Mouse (Mus musculus): ENCODE data around the gene Mfsd11.
A peak's percentile ranks its signal among the peaks of the same experiment; 100 is the strongest.
"Not testable (repeated sequence)": the region's sequence is repeated elsewhere in the genome, so short reads cannot be mapped to it uniquely, and the experiment has no call there.

Gene Mfsd11

DNA sequence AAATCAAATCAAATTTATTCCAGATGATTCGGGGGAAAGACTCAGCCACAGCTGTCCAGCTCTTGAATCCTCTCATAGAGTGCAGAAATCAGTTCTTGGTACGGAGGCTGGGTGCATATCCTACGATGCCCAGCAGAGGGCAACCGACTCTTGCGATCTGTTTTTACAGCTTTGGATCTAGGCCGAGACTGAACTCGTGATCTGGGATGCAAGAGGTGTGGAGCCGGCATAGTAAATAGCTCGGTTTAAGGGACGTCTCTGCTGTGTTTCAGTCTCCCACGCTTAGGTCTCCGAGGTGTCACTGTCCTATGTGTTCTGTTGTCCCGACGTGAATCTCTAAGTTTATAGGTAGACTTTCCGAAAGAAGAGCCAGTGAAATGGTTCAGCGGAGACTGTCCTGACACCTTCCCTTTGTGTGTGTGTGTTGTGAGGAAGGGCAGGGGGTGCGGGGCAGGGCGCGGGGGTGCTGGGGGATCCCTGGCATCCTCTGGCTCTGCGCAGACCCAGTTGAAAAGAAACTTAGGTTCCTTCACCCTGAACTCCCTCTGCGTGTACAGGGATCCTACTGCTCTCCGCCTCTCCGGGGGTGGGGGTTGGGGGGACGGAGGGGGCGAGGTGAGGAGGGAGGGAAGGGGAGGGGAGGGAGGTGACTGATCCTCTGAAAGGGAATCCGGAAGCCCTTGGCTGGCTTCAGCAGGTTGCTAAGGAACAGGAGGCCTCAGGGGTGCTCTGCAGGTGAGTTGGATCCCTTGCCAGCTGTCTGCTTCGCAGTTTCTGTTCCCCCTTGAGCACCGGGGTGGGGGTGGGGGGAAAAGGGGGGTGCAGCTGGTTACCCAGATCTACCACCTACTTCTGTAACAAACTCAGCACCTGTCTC, 33.3 kb downstream of the Mfsd11 start:
- DNase-seq = peak; percentile 96

DNA sequence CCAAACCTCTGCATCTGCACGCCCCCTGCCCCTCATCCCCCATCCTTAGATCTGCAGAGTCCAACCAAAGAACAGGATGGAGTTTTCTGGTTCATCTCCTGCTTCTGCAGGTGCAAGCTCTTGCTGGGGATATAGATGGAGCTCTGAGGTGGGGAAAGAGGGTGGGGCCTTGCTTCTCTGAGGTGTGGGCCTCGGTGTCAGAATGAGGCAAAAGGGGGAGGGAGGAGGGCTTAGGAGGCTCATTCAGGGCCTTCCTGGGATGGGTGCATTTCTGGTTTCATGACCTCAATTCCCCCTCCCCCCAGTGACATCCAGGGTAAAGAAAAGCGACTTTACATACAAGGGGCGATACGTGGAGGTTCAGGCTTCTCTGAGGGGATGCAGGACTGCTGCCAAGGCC, 34.9 kb downstream of the Mfsd11 start:
- DNase-seq = no peak

DNA sequence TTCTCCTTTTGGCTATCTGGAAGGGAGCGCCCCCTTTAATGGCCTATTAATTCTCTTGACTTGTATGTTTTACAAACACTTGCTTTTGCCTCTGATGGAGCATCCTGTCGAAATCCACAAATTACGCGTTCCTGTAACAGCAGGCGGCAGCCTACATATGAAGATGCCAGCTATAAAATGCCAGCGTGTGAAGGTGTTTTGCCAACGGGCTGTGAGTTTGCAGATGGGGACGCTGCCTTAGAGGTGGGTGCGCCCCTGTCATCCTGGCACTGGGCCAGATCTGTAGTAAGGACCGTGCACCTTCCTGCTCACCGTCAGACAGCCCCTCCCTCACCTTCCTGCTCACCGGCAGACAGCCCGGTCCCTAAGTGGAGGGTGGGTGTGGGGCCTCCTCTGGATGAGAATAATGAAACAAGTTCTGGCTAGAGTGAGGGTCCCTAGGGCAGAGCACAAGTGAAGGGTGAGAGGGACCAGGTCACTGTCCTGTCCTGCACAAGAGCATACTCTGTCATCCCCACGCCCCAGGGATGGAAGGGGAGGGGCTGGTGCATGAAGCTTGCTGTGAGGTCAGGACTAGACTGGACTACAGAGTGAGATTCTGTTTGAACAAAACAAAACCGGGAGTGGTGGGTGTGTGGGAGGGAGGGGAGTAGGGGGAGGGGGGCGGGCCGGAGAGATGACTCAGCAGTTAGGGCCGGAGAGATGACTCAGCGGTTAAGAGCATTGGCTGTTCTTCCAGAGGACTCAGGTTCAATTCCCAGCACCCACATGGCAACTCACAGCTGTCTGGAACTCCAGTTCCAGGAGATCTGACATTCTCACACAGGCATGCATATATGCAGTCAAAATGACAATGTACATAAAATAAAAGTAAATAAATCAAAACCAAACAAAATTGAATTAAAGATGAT, 41.5 kb downstream of the Mfsd11 start:
- no peak for DNase-seq

DNA sequence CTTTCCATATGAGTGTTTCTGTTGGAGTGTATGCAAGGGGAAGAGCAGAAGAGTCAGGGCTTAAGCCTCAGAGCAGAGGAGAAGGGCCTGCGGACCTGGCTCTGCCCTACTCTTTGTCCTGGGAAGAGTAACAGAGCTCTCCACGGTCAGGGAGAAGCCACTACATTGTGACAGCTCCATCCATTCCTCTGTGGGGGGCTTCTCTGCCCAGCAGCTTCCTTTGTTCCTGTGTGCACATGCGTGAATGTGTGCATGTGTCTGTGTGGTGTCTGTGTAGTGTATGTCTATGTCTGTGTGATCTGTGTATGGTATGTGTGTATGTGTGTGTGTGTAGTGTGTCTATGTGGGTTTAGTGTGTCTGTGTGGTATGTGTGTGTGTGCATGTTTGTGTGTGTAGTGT, 43.2 kb downstream of the Mfsd11 start:
- DNase-seq = no peak

DNA sequence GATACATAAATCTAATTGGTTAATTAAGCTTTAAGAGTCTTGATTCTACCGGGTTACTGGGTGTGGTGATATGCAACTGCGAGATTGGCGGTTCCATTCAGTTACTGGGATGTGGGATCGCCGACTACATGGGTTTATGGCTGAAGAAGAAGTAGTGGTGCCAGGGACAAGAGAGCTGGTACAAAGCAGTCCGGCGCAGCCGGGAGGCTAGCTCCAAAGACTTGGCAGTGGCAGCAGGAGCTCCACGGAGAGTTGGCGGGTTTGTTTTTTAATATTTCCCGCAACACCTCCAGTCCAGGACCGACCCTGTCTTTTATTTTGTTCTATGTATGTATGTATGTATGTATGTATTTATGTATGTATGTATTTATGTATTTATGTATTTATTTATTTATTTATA, 47.0 kb downstream of the Mfsd11 start:
- no peak for DNase-seq

DNA sequence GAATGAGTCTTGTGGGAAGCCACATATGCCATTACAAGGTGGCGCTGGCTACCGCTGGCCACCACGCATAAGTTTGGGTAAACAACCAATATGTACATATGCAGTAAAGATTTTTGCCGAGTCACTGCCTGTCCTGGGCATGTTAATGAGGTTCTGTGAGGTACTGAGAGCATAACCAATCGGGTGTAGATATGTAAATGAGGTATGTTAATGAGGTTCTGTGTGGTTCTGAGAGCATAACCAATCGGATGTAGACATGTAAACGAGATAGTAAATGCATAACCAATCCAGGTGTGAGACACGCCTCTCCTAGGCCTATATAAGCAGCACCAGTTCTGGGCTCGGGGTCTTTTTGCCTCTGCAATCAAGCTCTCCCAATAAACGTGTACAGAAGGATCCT, 50.3 kb downstream of the Mfsd11 start:
- not testable (repeated sequence) for DNase-seq

DNA sequence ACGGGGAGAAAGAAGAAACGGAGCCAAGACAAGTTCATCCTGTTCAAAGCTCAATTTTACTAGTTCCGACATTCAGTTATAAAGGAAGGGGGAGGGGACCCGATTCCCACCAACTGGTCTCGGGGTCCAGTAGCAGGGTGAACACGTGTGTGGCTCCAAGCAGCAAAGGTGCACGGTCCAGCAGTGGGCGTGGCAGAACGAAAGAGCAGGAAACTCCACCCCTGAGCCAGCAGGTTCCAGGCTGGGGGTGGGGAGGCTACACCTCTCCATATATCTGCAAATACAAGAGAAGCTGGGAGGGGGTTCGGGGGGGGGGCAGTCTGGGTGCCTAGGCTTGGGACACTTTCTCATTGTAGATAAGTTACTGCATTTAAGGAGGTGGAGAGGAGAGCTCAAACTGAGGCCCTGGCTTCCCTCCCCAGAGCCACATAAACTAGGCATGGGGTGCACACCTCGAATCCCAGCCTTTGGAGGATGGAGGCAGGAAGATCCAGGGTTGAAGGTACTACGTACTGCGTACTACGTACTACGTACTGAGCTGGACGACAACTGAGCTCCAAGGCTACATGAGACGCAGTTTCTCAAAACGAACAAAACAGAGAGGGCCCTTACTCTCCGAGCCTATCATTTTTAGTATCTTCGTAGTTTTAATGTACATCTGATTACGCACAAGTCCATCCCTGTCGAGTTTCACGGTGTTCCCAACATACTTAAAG, 53.7 kb downstream of the Mfsd11 start:
- no peak for DNase-seq

DNA sequence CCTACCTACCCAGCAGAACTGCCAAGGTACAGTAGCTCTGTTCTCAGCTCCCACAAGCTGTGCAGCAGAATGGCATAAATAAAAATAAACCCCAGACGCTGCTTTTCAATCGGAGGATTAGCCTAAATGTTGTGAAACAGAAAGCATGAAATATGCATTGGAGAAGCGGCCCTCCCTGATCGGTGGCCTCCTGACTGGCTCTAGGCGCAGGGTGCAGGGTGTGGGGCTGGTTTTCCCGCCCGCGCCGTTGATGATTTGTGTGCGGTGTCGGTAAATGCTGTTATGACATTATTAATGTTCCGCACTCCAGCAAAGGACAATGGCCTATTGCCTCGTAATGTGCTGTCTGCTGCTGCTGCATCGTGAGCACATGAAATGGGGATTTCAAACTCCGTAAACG, 61.3 kb downstream of the Mfsd11 start:
- no peak for DNase-seq

DNA sequence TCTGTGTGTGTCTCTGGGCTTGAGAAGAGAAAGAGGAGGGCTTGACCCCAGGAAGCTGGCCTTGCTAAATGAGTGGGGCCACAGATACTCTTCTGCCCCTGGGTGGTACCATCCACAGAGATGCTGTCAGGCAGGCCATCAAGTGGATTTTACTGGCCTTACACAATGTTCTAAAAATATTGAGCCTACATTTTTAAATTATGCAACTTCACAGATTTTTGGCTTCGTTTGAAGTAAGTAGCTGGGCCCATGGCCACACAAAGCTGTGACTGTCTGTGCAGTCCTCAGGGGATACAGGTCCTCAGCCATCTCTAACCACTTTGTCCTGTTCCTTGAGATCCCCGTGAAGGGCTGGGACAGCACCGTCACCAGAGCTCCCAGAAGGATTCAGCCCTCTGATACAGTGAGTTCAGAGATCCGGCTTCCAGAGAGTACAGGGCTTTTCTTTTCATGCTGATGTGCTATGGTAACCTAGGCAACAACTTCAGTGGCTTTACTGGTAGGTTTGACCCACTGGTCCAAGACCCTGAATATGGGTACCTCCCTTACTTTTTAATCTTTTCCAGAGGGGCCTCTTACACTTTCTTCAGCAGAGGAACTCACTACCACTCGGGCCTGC, 62.1 kb downstream of the Mfsd11 start:
- no peak for DNase-seq

DNA sequence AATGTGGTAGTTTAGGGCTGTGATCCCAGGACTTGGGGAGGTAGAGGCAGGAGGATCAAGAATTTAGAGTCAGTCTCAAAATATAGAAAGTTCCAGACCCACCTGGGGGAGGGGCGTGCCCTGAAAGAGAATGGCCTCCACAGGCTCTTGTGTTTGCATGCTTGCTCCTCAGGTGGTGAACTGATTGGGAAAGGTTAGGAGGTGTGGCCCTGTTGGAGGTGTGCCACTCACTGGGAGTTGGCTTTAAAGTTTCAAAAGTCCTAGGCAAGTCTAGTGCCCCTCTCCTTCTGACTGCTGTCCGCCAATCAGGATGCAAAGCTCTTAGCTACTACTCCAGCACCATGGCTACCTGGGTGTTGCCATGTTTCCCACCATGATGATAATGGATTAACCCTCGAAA, 63.0 kb downstream of the Mfsd11 start:
- no peak for DNase-seq

DNA sequence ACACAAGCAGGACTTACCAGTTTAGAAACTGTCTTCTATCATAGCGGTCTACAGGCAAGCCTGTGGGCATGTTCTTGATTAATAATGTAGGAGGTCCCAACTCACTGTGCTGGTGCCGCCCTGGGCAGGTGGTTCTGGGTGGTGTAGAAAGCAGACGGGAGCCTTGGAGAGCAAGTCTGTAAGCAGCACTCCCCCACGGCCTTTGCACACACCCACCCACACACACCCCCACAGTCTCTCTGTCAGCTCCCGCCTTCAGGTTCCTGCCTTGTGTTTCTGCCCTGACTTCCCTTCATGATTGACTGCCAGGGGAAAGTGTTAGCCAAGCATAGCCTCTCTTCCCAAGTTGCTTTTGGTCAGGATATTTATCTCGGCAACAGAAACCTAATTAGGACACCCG, 65.1 kb downstream of the Mfsd11 start:
- no peak for DNase-seq

DNA sequence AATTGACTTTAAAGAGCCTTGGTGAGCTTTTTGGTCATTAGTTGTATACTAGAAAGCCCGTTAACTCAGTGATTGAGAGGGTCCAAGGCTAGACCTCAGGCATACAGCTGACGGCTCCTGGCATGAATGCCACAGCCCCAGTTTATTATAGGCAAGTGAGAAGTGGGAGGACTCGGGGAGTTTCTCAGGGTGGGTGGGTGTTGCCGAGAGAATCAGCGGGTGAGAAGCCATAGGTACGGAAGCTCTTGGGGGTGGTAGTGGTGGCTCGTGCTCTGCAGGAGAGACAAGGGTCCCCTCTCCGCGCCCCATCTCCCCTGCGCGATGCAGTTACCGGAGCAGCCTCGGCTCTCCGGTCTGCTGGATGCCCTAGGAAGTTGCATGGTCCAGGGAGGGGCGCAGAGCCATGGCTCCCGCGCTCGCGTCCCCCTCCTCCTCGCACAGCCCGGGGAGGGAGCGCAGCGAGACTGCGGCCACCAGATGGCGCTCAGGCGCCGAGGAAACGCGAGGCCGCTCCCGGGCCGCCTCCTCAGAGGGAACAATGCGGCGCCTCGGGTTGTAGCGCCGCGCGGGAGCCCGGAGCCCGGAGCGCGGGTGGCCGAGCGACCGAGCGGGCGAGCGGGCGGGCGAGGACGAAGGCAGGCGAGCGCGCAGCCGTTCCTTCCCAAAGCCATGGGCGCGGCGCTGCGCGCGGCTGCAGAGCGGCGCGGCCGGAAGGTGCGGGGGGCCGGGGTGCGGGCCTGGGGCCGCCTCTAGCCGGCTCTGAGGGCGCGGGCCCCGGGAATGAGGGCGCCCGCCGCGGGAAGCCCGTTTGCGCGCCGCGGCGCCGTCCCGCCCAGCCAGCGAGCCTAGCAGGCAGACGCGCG, 66.3 kb downstream of the Mfsd11 start, which contains the start of gene Mgat5b:
Gene Mgat5b, plus strand, starts transcription at position 541 of the 863 bp plus-strand sequence.
- DNase-seq = peak; percentile 96

DNA sequence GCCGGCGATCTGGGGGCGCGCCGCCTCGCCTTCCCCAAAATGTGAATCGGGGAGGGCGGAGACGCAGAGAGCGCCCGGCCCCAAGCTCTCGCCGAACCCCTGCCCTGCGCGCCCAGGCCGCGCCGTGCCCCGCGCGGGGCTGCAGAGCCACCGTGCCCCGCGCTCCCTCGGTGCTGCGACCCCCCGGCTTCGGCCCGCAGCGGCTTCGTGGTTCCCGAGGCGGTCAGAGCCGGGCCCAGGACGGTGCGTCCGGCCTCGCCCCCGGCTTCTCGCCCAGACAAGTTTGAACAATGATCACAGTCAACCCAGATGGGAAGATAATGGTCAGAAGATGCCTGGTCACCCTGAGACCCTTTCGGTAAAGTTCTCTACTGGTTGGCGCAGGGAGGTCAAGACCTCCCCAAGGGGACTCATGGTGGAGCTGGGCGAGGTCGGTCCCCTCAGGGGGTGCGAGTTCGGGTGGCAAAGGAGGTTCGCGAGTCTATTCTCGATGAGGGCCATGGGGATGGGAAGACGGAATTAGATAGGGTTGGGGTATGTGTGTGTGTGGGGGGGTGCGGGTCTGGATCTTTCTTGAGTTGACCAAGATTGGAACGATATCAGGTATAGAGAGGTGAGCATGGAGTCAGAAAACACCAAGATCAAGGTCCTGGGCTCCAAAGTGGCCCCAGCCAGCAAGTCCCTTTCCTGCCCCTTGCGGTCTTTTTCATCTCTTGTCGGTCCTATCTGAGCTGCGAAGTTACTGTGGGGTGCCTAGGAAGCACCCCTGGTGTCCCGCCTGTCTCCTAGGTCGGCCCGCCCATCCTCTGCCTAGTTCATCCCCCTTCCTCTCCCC, 67.2 kb downstream of the Mfsd11 start:
- DNase-seq = no peak

DNA sequence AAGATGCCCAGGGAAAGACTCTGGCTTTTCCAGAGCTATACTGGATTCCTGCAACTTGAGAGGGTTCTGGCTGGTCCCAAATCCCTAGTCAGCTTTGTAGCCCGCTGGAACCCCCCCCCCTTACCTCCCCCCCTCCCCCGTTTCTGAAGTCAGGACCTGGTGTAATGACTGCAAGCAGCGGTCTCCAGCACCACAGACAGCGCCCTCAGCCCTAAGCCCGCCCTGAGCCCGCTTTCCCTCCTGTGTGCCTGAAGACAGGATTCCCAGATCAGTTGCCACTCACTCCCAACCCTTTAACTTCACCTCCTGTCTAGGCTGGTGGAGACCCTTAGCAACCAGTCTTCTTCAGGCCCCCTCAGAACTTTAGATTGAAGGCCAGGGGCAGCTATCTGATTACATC, 68.5 kb downstream of the Mfsd11 start:
- DNase-seq = no peak

DNA sequence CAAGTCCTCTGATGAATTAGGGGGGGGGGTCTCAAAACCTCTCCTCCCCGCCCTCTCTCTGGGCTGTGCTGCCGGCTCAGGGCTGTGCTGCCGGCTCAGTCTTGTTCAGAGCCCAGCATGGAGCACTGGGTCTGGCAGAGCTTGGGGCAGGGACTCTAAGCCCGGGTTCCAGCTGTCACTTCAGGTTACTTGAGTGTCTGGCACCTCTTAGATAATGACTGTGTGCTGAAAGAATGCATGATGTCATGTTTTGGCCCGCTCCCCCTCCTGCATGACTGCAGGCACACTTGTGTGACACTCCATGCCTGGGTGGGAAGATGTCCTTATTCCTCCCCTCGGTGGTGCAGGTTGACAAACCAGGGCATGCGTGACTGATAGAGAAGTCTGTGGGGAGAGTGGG, 69.8 kb downstream of the Mfsd11 start:
- DNase-seq = peak; percentile 93

Measured in heart, adult 11 months (tissue).